Mouse (Mus musculus) lung, adult 2 months (tissue): ENCODE measurements around the gene Espn. TPM values are rescaled to one million over a fixed set of nuclear protein-coding genes. Genes with fewer than 3 reads are reported as not detected.

Experiments used
- DNase-seq: peaks from one replicate; pipeline ENCODE4 v3.0.0; 2022
- H3K4me1 ChIP-seq: fragments of 200-500 bp; 2 replicates; pipeline ENCODE4 v1.6.1; 2011; ENCODE audit warnings: low read length; ENCODE audit not compliant: control insufficient read depth, insufficient read depth
- H3K4me3 ChIP-seq: fragments of 200-500 bp; replicated peaks from 2 replicates; pipeline ENCODE3; 2011; ENCODE audit warnings: low read depth, mild to moderate bottlenecking, control low read depth, low read length; ENCODE audit errors: extremely low read depth
- CTCF ChIP-seq: fragments of 200-500 bp; IDR thresholded peaks from 2 replicates; pipeline ENCODE4 v1.5.1; 2011; ENCODE audit warnings: mild to moderate bottlenecking, low read length, control low read depth; ENCODE audit not compliant: insufficient read depth
- POLR2A ChIP-seq: fragments of 200-500 bp; IDR thresholded peaks from 2 replicates; pipeline ENCODE4 v1.6.1; 2011; ENCODE audit warnings: low read depth, mild to moderate bottlenecking, control low read depth, low read length, borderline replicate concordance; ENCODE audit errors: extremely low read depth
- WGBS: fragments of 180-500 bp; shearing (Covaris S2); methylation state at CpG from one replicate; pipeline ENCODE4 v1.1.7; 2018; 5-methylcytosine and 5-hydroxymethylcytosine counted together
- polyA plus RNA-seq: library from polyadenylated mRNA; depleted of rRNA; stranded (reverse); fragments of >200 nt; gene quantifications from 2 replicates; pipeline ENCODE4 v1.2.3, GENCODE M21; 2012

The Espn gene
- polyA plus RNA-seq, 1 experiment, result 9.8 TPM

GRCm38 (mm10) chr4:152158585-152159284 is 6.6 kb upstream of the Espn start, which contains the start of gene Hes2:
Gene Hes2, plus strand, starts transcription at chr4:152158867.
- WGBS, result 4% methylated on average over 35 of the region's 35 CpGs
- H3K4me3 ChIP-seq, result peak within 1 kb of the TSS; percentile 1

GRCm38 (mm10) chr4:152157779-152158584 is 5.8 kb upstream of the Espn start:
- TF ChIP-seq POLR2A, result no peak
- TF ChIP-seq CTCF, result peak; percentile 77
- DNase-seq, result peak; percentile 60
- H3K4me1 ChIP-seq, result peaks cover 11% of the 10 kb centered on the region; the same call in 1 of the 2 replicates
- H3K4me3 ChIP-seq, result no peak overlapping the region
- WGBS, result 16% methylated on average over 21 of the region's 21 CpGs

More at GRCm38 (mm10) chr4:152158585-152159284, 6.6 kb upstream of the Espn start, which contains the start of gene Hes2:
- DNase-seq, result no peak
- peaks cover 6% of the 10 kb centered on the region; the same call in 1 of the 2 replicates for H3K4me1 ChIP-seq
- no peak for TF ChIP-seq CTCF
- TF ChIP-seq POLR2A, result no peak

GRCm38 (mm10) chr4:152155019-152155418 is 2.8 kb upstream of the Espn start:
- no peak overlapping the region for H3K4me3 ChIP-seq

GRCm38 (mm10) chr4:152153771-152154177 is 1.6 kb upstream of the Espn start:
- H3K4me3 ChIP-seq, result peak overlapping the region; percentile 23
- peak; percentile 89 for DNase-seq
- peaks cover 11% of the 10 kb centered on the region; the same call in 1 of the 2 replicates for H3K4me1 ChIP-seq
- WGBS, result 2% methylated on average over 23 of the region's 23 CpGs
- TF ChIP-seq POLR2A (no peak; the same call in 1 of the 2 replicates), CTCF (peak; percentile 86)

More at GRCm38 (mm10) chr4:152155019-152155418, 2.8 kb upstream of the Espn start:
- 55% methylated on average over 4 of the region's 4 CpGs for WGBS
- H3K4me1 ChIP-seq, result peaks cover 11% of the 10 kb centered on the region; the same call in 1 of the 2 replicates
- TF ChIP-seq CTCF, result no peak
- TF ChIP-seq POLR2A, result no peak
- DNase-seq, result no peak

- TF ChIP-seq POLR2A (no peak), CTCF (no peak)
- 41% methylated on average over 7 of the region's 7 CpGs for WGBS
- Histone ChIP-seq H3K4me1 (peaks cover 7% of the 10 kb centered on the region; the same call in 1 of the 2 replicates), H3K4me3 (peak overlapping the region; percentile 14)
- no peak for DNase-seq
Measured at GRCm38 (mm10) chr4:152151451-152151965, 663 bp downstream of the Espn start.

DNA sequence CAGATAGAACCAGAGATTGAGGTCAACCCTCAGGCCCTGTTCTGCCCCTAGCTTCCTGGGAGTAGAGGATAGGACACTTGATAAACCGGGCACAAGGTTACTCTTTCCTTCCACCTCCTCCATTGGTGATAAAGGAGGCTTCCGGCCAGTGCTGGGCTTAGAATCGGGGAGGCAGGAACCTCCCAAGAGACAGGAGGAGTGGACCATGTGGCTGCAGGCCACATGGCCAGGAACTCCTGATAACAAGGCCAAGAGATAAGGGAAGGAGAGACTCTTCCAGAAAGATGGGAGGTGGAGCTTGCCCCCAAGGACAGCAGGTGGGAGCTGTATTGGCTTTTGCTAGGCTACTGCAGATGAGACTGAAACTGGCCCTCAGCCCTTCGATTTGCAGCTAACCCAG is 1.6 kb downstream of the Espn start:
- DNase-seq, result no peak
- H3K4me1 ChIP-seq, result peaks cover 7% of the 10 kb centered on the region; the same call in 1 of the 2 replicates
- H3K4me3 ChIP-seq, result no peak overlapping the region
- WGBS, result 75% methylated on average over 4 of the region's 4 CpGs
- TF ChIP-seq POLR2A (no peak), CTCF (no peak)

GRCm38 (mm10) chr4:152146033-152146827 is 5.9 kb downstream of the Espn start:
- WGBS, result 69% methylated on average over 11 of the region's 11 CpGs
- Histone ChIP-seq H3K4me3 (no peak overlapping the region), H3K4me1 (no peaks in the 10 kb centered on the region)
- DNase-seq, result no peak
- TF ChIP-seq CTCF, result no peak
- no peak for TF ChIP-seq POLR2A

GRCm38 (mm10) chr4:152145473-152145872 is 6.7 kb downstream of the Espn start:
- 64% methylated on average over 10 of the region's 10 CpGs for WGBS
- TF ChIP-seq CTCF (no peak), POLR2A (no peak)
- Histone ChIP-seq H3K4me1 (no peaks in the 10 kb centered on the region), H3K4me3 (no peak overlapping the region)
- DNase-seq, result no peak
